Mouse (Mus musculus): ENCODE results near the gene Rexo1. TPM values are rescaled to one million over a fixed set of nuclear protein-coding genes. Genes with fewer than 3 reads are reported as not detected.

Rexo1 gene
- total and polyA plus RNA-seq, 3 experiments: 11.6 to 19.8 (median 12.3) TPM

DNA sequence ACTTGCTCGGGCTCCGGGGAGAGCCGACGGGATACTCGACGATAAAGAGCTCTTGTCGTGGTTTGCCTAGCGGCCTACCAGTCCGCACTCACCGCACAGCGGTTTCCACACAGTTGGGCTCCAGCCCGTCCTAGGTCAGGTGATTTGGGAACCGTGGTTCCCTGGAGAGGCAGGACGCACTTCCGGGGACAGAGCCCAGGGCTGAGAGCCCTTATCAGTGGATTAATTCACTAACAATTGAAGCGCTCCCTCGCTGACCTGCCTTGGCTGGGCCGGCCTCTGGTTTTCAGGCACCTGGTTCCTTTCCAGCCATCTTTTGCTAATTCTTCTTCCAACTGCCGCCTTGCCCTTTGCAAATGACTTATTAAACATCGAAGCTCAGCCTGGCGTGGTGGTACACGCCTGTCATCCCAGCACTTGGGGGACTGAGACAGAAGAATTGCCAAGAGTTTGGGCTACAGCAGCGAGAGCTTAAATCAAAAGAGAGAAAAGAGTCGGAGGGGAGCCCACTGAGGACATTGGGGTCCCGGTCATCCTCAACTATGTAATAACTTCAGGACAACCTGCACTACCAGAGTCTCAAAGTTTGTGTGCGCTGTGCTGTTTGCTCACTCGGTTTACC, 57.6 kb downstream of the Rexo1 start:
- H3K4me3 ChIP-seq: no peak overlapping the region
- no peaks in the 10 kb centered on the region for H3K4me1 ChIP-seq (ENCODE audit: control insufficient read depth, insufficient read depth, low read length)
- H3K79me2 ChIP-seq (replicated peaks; ENCODE audit: control insufficient read depth, insufficient read depth, low read length): no peaks in the 10 kb centered on the region
- no peak overlapping the region for H3K27ac ChIP-seq
- peaks cover 13% of the 10 kb centered on the region for H3K27me3 ChIP-seq (ENCODE audit: control insufficient read depth, insufficient read depth, low read length)
- no peak for TF ChIP-seq EP300 (IDR thresholded peaks at IDR 0.05; ENCODE audit: insufficient read depth, low read depth, low read length)
- intact Hi-C loops (cut with DNase I): no loop called here
- H3K36me3 ChIP-seq (ENCODE audit: control insufficient read depth, insufficient read depth, low read length): no peaks in the 10 kb centered on the region
- WGBS: 8% methylated on average over 27 of the region's 27 CpGs
- DNase-seq: peak; percentile 57 to 72
- no peak overlapping the region for H3K9ac ChIP-seq (ENCODE audit: low read depth, low read length)

DNA sequence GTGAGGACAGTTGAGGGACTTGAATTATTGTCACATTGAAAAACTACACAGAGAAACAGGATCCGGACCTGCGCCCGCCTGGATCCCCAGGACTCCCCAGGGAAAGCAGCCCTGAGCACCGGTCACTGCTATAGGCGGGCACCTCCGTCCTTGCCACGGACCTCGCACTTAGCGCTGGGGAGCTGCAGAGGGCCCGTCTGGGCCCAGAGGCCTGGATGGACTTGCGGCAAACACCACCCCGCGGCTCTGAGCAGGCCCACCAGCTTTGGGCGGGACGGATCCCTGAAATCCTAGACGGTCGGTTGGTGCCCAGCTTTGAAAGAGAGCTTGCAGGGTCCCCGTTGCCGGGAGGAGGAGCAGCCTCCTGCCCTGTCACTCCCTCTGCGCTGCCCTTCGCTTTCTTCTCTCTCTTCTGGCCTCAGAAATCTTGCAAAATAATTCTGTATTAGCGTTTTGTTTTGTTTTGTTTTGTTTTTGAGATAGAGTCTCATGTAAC, 58.5 kb downstream of the Rexo1 start:
- 19% methylated on average over 22 of the region's 22 CpGs for WGBS
- intact Hi-C loops (cut with DNase I): no loop called here
- Histone ChIP-seq H3K9ac (ENCODE audit: low read depth, low read length) (no peak overlapping the region), H3K27me3 (ENCODE audit: control insufficient read depth, insufficient read depth, low read length) (peaks cover 13% of the 10 kb centered on the region), H3K4me1 (ENCODE audit: control insufficient read depth, insufficient read depth, low read length) (no peaks in the 10 kb centered on the region), H3K4me3 (no peak overlapping the region), H3K79me2 (replicated peaks; ENCODE audit: control insufficient read depth, insufficient read depth, low read length) (no peaks in the 10 kb centered on the region), H3K36me3 (ENCODE audit: control insufficient read depth, insufficient read depth, low read length) (no peaks in the 10 kb centered on the region), H3K27ac (no peak overlapping the region)
- TF ChIP-seq EP300 (IDR thresholded peaks at IDR 0.05; ENCODE audit: insufficient read depth, low read depth, low read length) (no peak), CTCF (IDR thresholded peaks at IDR 0.05) (no peak), POLR2A (IDR thresholded peaks at IDR 0.05; ENCODE audit: insufficient read depth, low read depth, low read length) (no peak)
- DNase-seq: no peak

DNA sequence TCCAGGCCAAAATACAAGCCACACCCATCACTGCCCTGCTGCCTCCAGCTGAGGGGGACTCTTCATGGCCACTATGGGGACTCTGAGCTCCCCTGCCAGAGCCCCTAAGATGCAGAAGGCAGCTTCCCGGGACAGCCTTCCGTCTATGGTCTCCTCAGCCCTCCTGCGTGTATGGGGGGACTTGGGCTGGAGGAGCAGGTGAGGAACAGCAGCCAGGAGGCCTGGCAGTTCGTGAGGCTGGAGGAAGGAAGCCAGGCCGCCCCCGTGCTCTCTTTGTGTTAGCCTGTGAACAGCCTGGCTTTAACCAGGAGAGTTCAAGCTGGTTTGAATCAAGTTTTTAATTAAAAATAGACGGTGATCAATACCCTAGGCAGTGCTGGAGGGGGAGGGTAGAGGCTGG, 59.1 kb downstream of the Rexo1 start:
- DNase-seq: no peak
- intact Hi-C loops (cut with DNase I): no loop called here
- Histone ChIP-seq H3K27ac (no peak overlapping the region), H3K79me2 (replicated peaks; ENCODE audit: control insufficient read depth, insufficient read depth, low read length) (no peaks in the 10 kb centered on the region), H3K36me3 (ENCODE audit: control insufficient read depth, insufficient read depth, low read length) (no peaks in the 10 kb centered on the region), H3K4me3 (no peak overlapping the region), H3K9ac (ENCODE audit: low read depth, low read length) (no peak overlapping the region), H3K4me1 (ENCODE audit: control insufficient read depth, insufficient read depth, low read length) (no peaks in the 10 kb centered on the region), H3K27me3 (ENCODE audit: control insufficient read depth, insufficient read depth, low read length) (peaks cover 15% of the 10 kb centered on the region)
- TF ChIP-seq EP300 (IDR thresholded peaks at IDR 0.05; ENCODE audit: insufficient read depth, low read depth, low read length) (no peak), POLR2A (IDR thresholded peaks at IDR 0.05; ENCODE audit: insufficient read depth, low read depth, low read length) (no peak), CTCF (IDR thresholded peaks at IDR 0.05) (no peak)
- WGBS: 10% methylated on average over 7 of the region's 7 CpGs

DNA sequence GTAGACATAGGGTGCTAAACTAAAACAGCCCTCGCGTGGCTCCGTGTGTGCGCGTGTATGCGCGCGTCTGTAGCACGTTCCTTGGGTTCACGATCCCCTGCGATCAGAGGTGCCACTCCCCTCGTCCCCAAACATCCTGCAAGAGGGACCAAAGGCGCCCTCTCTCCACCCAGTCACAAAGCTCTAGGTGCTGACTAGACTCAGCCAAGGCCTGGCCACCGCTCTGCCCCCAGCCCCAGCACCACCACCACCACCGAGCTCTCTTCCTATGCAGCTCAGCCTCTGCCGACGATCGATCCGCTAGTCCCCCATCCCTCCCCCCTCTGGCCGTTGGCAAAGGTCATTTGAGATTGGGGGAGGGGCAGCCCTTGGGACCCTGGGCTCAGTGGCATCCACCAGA, 64.9 kb downstream of the Rexo1 start:
- intact Hi-C loops (cut with DNase I): no loop called here
- H3K4me3 ChIP-seq: no peak overlapping the region
- 2% methylated on average over 20 of the region's 20 CpGs for WGBS

DNA sequence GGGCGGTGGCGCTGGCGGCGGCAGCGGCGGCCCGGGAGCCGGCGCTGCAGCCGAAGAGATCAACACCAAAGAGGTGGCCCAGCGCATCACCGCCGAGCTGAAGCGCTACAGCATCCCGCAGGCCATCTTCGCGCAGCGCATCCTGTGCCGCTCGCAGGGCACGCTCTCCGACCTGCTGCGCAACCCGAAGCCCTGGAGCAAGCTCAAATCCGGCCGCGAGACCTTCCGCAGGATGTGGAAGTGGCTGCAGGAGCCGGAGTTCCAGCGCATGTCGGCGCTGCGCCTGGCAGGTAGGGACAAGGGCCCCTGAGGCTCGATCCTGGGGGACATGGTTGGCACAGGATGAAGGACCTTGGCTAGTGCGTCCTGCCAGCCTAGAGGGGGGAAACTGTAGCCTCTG, 65.5 kb downstream of the Rexo1 start:
- H3K79me2 ChIP-seq (replicated peaks; ENCODE audit: control insufficient read depth, insufficient read depth, low read length): no peaks in the 10 kb centered on the region
- 0 out of 2 replicates have a peak overlapping the region, but pooled peaks have one; percentile 2 for H3K4me3 ChIP-seq
- H3K27me3 ChIP-seq (ENCODE audit: control insufficient read depth, insufficient read depth, low read length): peaks cover 27% of the 10 kb centered on the region
- no peak overlapping the region for H3K27ac ChIP-seq
- DNase-seq: no peak
- TF ChIP-seq POLR2A (IDR thresholded peaks at IDR 0.05; ENCODE audit: insufficient read depth, low read depth, low read length) (no peak), CTCF (IDR thresholded peaks at IDR 0.05) (no peak), EP300 (IDR thresholded peaks at IDR 0.05; ENCODE audit: insufficient read depth, low read depth, low read length) (no peak)
- H3K36me3 ChIP-seq (ENCODE audit: control insufficient read depth, insufficient read depth, low read length): no peaks in the 10 kb centered on the region
- H3K4me1 ChIP-seq (ENCODE audit: control insufficient read depth, insufficient read depth, low read length): no peaks in the 10 kb centered on the region
- intact Hi-C loops (cut with DNase I): no loop called here
- no peak overlapping the region for H3K9ac ChIP-seq (ENCODE audit: low read depth, low read length)
- under 1% methylated on average over 35 of the region's 35 CpGs for WGBS

More for the DNA sequence above, 64.9 kb downstream of the Rexo1 start:
- Histone ChIP-seq H3K36me3 (ENCODE audit: control insufficient read depth, insufficient read depth, low read length) (no peaks in the 10 kb centered on the region), H3K9ac (ENCODE audit: low read depth, low read length) (no peak overlapping the region), H3K79me2 (replicated peaks; ENCODE audit: control insufficient read depth, insufficient read depth, low read length) (no peaks in the 10 kb centered on the region), H3K27me3 (ENCODE audit: control insufficient read depth, insufficient read depth, low read length) (peaks cover 26% of the 10 kb centered on the region), H3K27ac (no peak overlapping the region), H3K4me1 (ENCODE audit: control insufficient read depth, insufficient read depth, low read length) (no peaks in the 10 kb centered on the region)
- TF ChIP-seq CTCF (IDR thresholded peaks at IDR 0.05): no peak
- TF ChIP-seq POLR2A (IDR thresholded peaks at IDR 0.05; ENCODE audit: insufficient read depth, low read depth, low read length): no peak
- TF ChIP-seq EP300 (IDR thresholded peaks at IDR 0.05; ENCODE audit: insufficient read depth, low read depth, low read length): no peak
- no peak for DNase-seq

DNA sequence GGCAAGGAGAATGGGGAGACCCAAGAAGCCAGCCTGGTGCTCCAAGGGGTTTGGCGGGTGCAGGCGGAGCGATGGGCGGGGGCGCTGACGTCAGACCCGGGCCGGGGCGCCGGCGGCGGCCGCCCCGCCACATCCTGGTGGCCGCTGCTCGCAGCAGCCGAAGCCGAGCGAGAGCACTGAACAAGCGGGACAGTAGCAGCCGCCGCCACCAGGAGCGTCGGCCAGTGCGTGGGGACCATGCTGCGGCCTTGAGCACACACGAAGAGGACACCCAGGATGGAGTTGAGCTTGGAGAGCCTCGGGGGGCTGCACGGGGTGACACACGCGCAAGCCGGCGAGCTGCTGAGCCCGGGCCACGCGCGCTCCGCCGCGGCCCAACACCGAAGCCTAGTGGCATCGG, 66.6 kb downstream of the Rexo1 start, which contains the start of gene Onecut3:
TSS of gene Onecut3 (plus strand) at position 104 of the 400 bp plus-strand sequence.
- peaks cover 30% of the 10 kb centered on the region for H3K27me3 ChIP-seq (ENCODE audit: control insufficient read depth, insufficient read depth, low read length)
- peak within 1 kb of the TSS; percentile 7 for H3K9ac ChIP-seq (ENCODE audit: low read depth, low read length)
- peak; percentile 62 to 74 for DNase-seq
- H3K36me3 ChIP-seq (ENCODE audit: control insufficient read depth, insufficient read depth, low read length): no peaks in the 10 kb centered on the region
- TF ChIP-seq POLR2A (IDR thresholded peaks at IDR 0.05; ENCODE audit: insufficient read depth, low read depth, low read length) (no peak), EP300 (IDR thresholded peaks at IDR 0.05; ENCODE audit: insufficient read depth, low read depth, low read length) (no peak), CTCF (IDR thresholded peaks at IDR 0.05) (peak; percentile 32)
- H3K27ac ChIP-seq: no peak within 1 kb of the TSS
- peak within 1 kb of the TSS; percentile 14; the same call in 1 of the 2 replicates for H3K4me3 ChIP-seq
- peaks cover 3% of the 10 kb centered on the region; the same call in 1 of the 2 replicates for H3K4me1 ChIP-seq (ENCODE audit: control insufficient read depth, insufficient read depth, low read length)
- under 1% methylated on average over 34 of the region's 42 CpGs for WGBS
- intact Hi-C loops (cut with DNase I): no loop called here
- no peaks in the 10 kb centered on the region for H3K79me2 ChIP-seq (replicated peaks; ENCODE audit: control insufficient read depth, insufficient read depth, low read length)

Small RNA genes within 50 kb of the gene (microRNA-seq; reads per million reads assigned to microRNA genes)
- gene Mir6912: 0 reads per million in 2 experiments

Other genes with a start within 250 kb of the Rexo1 start
- gene 2310011J03Rik, start 241.0 kb downstream of the Rexo1 start, total RNA-seq (2021): 10 to 100 TPM; 13.3 to 14.5 TPM
- 27.3 and 28.9 TPM in 2 replicates for gene 2310011J03Rik, start 241.0 kb downstream of the Rexo1 start, polyA plus RNA-seq (2012; rRNA removed)
- gene Pcsk4, start 232.1 kb downstream of the Rexo1 start, total RNA-seq (2021): 1 to 10 TPM; 1.4 to 1.8 TPM
- 4.5 and 4.9 TPM in 2 replicates for gene Pcsk4, start 232.1 kb downstream of the Rexo1 start, polyA plus RNA-seq (2012; rRNA removed)
- gene Reep6, start 231.6 kb downstream of the Rexo1 start, total RNA-seq (2021): 1 to 10 TPM; 2.8 to 3.6 TPM
- gene Reep6, start 231.6 kb downstream of the Rexo1 start, polyA plus RNA-seq (2012; rRNA removed): 2.9 and 4.1 TPM in 2 replicates
- 10 to 100 TPM; 71.9 to 84.5 TPM for gene Adamtsl5, start 213.1 kb downstream of the Rexo1 start, total RNA-seq (2021)
- gene Adamtsl5, start 213.1 kb downstream of the Rexo1 start, polyA plus RNA-seq (2012; rRNA removed): 80.9 and 85.2 TPM in 2 replicates
- under 1 TPM; 0.50 to 0.63 TPM for gene Plk5, start 205.1 kb downstream of the Rexo1 start, total RNA-seq (2021)
- gene Plk5, start 205.1 kb downstream of the Rexo1 start, polyA plus RNA-seq (2012; rRNA removed): 2.0 and 2.7 TPM in 2 replicates
- 1 to 10 TPM; 7.3 to 7.5 TPM for gene Mex3d, start 173.9 kb downstream of the Rexo1 start, total RNA-seq (2021)
- 5.8 and 7.9 TPM in 2 replicates for gene Mex3d, start 173.9 kb downstream of the Rexo1 start, polyA plus RNA-seq (2012; rRNA removed)
- gene Mbd3, start 162.0 kb downstream of the Rexo1 start, total RNA-seq (2021): 10 to 100 TPM; 86.5 to 95.2 TPM
- gene Mbd3, start 162.0 kb downstream of the Rexo1 start, polyA plus RNA-seq (2012; rRNA removed): 91.4 and 95.1 TPM in 2 replicates
- 1,000 to 10,000 TPM; 1,743 to 1,981 TPM for gene Uqcr11, start 154.7 kb downstream of the Rexo1 start, total RNA-seq (2021)
- 5,192 and 5,251 TPM in 2 replicates for gene Uqcr11, start 154.7 kb downstream of the Rexo1 start, polyA plus RNA-seq (2012; rRNA removed)
- gene Tcf3, start 127.9 kb downstream of the Rexo1 start, total RNA-seq (2021): 10 to 100 TPM; 16.5 to 18.0 TPM
- gene Tcf3, start 127.9 kb downstream of the Rexo1 start, polyA plus RNA-seq (2012; rRNA removed): 20.1 and 25.0 TPM in 2 replicates
- gene Onecut3, start 66.7 kb downstream of the Rexo1 start, total RNA-seq (2021): under 1 TPM in 1 of 2 experiments, not detected in 1; 0.05 TPM
- gene Onecut3, start 66.7 kb downstream of the Rexo1 start, polyA plus RNA-seq (2012; rRNA removed): 0.06 and 0.09 TPM in 2 replicates
- not detected for gene Atp8b3, start 22.4 kb downstream of the Rexo1 start, total RNA-seq (2021)
- gene Atp8b3, start 22.4 kb downstream of the Rexo1 start, polyA plus RNA-seq (2012; rRNA removed): 0.39 and 0.50 TPM in 2 replicates
- 1 to 10 TPM; 4.0 to 4.4 TPM for gene Klf16, start 15.8 kb upstream of the Rexo1 start, total RNA-seq (2021)
- gene Klf16, start 15.8 kb upstream of the Rexo1 start, polyA plus RNA-seq (2012; rRNA removed): 3.6 and 5.5 TPM in 2 replicates
- gene Abhd17a, start 28.8 kb upstream of the Rexo1 start, total RNA-seq (2021): 10 to 100 TPM; 40.2 to 46.9 TPM
- 67.3 and 80.0 TPM in 2 replicates for gene Abhd17a, start 28.8 kb upstream of the Rexo1 start, polyA plus RNA-seq (2012; rRNA removed)
- gene Scamp4, start 41.3 kb upstream of the Rexo1 start, total RNA-seq (2021): 10 to 100 TPM; 20.8 to 26.9 TPM
- gene Scamp4, start 41.3 kb upstream of the Rexo1 start, polyA plus RNA-seq (2012; rRNA removed): 58.9 and 60.5 TPM in 2 replicates
- 1 to 10 TPM in 1 of 2 experiments, under 1 TPM in 1; 0.60 to 1.1 TPM for gene Adat3, start 41.3 kb upstream of the Rexo1 start, total RNA-seq (2021)
- 1.0 and 2.5 TPM in 2 replicates for gene Adat3, start 41.3 kb upstream of the Rexo1 start, polyA plus RNA-seq (2012; rRNA removed)
- gene Gm49322, start 44.5 kb upstream of the Rexo1 start, total RNA-seq (2021): under 1 TPM; 0.34 to 0.39 TPM
- gene Gm49322, start 44.5 kb upstream of the Rexo1 start, polyA plus RNA-seq (2012; rRNA removed): 0.62 and 2.0 TPM in 2 replicates
- 100 to 1,000 TPM; 117 to 130 TPM for gene Csnk1g2, start 61.3 kb upstream of the Rexo1 start, total RNA-seq (2021)
- gene Csnk1g2, start 61.3 kb upstream of the Rexo1 start, polyA plus RNA-seq (2012; rRNA removed): 125 and 130 TPM in 2 replicates
- 10 to 100 TPM; 43.7 to 44.2 TPM for gene Btbd2, start 95.5 kb upstream of the Rexo1 start, total RNA-seq (2021)
- gene Btbd2, start 95.5 kb upstream of the Rexo1 start, polyA plus RNA-seq (2012; rRNA removed): 57.3 and 60.1 TPM in 2 replicates
- 100 to 1,000 TPM; 176 to 229 TPM for gene Mknk2, start 116.6 kb upstream of the Rexo1 start, total RNA-seq (2021)
- gene Mknk2, start 116.6 kb upstream of the Rexo1 start, polyA plus RNA-seq (2012; rRNA removed): 199 and 208 TPM in 2 replicates
- gene Mob3a, start 140.4 kb upstream of the Rexo1 start, total RNA-seq (2021): 1 to 10 TPM; 7.4 to 7.6 TPM
- 11.7 and 13.6 TPM in 2 replicates for gene Mob3a, start 140.4 kb upstream of the Rexo1 start, polyA plus RNA-seq (2012; rRNA removed)
- gene Izumo4, start 140.6 kb upstream of the Rexo1 start, total RNA-seq (2021): 1 to 10 TPM; 3.4 to 3.8 TPM
- gene Izumo4, start 140.6 kb upstream of the Rexo1 start, polyA plus RNA-seq (2012; rRNA removed): 13.3 and 15.6 TPM in 2 replicates
- 10 to 100 TPM; 40.2 to 42.6 TPM for gene Ap3d1, start 180.7 kb upstream of the Rexo1 start, total RNA-seq (2021)
- gene Ap3d1, start 180.7 kb upstream of the Rexo1 start, polyA plus RNA-seq (2012; rRNA removed): 52.9 and 66.5 TPM in 2 replicates
- 10 to 100 TPM; 18.8 to 19.6 TPM for gene Dot1l, start 193.6 kb upstream of the Rexo1 start, total RNA-seq (2021)
- 35.0 and 39.6 TPM in 2 replicates for gene Dot1l, start 193.6 kb upstream of the Rexo1 start, polyA plus RNA-seq (2012; rRNA removed)
- 10 to 100 TPM; 27.3 to 30.4 TPM for gene Sf3a2, start 236.6 kb upstream of the Rexo1 start, total RNA-seq (2021)
- 18.4 and 19.7 TPM in 2 replicates for gene Sf3a2, start 236.6 kb upstream of the Rexo1 start, polyA plus RNA-seq (2012; rRNA removed)
- 10 to 100 TPM; 29.7 to 33.0 TPM for gene Plekhj1, start 237.1 kb upstream of the Rexo1 start, total RNA-seq (2021)
- gene Plekhj1, start 237.1 kb upstream of the Rexo1 start, polyA plus RNA-seq (2012; rRNA removed): 28.9 and 33.2 TPM in 2 replicates
- under 1 TPM; 0.18 TPM for gene Amh, start 243.7 kb upstream of the Rexo1 start, total RNA-seq (2021)
- 0.15 and 0.25 TPM in 2 replicates for gene Amh, start 243.7 kb upstream of the Rexo1 start, polyA plus RNA-seq (2012; rRNA removed)